Mouse (Mus musculus) forebrain, embryonic 13.5 days (tissue): ENCODE data around the gene Nlrp3. TPM values are rescaled to one million over a fixed set of nuclear protein-coding genes. Genes with fewer than 3 reads are reported as not detected.
A peak's percentile ranks its signal among the peaks of the same experiment; 100 is the strongest.

Source experiments
- ATAC-seq: fragments of 200-750 bp; cut with Nextera tagmentation; 2 replicates; pipeline ENCODE4 v1.8.0; 2017
- H3K27ac ChIP-seq: fragments of 300-500 bp; sonication (generic); 2 replicates; pipeline ENCODE4 v1.5.1; 2015; ENCODE audit warnings: inconsistent platforms, mild to moderate bottlenecking, moderate library complexity
- H3K27me3 ChIP-seq: fragments of 300-500 bp; sonication (generic); 2 replicates; pipeline ENCODE4 v1.6.1; 2015; ENCODE audit warnings: mild to moderate bottlenecking, inconsistent platforms
- H3K36me3 ChIP-seq: fragments of 300-500 bp; sonication (generic); 2 replicates; pipeline ENCODE4 v1.6.1; 2015; ENCODE audit warnings: mild to moderate bottlenecking, inconsistent platforms; ENCODE audit not compliant: poor library complexity, severe bottlenecking
- H3K4me1 ChIP-seq: fragments of 300-500 bp; sonication (generic); 2 replicates; pipeline ENCODE4 v1.6.1; 2015; ENCODE audit warnings: inconsistent platforms
- H3K4me2 ChIP-seq: fragments of 300-500 bp; sonication (generic); 2 replicates; pipeline ENCODE4 v1.6.1; 2015; ENCODE audit warnings: inconsistent platforms, mild to moderate bottlenecking, moderate library complexity
- H3K4me3 ChIP-seq: fragments of 300-500 bp; sonication (generic); 2 replicates; pipeline ENCODE4 v1.5.1; 2015; ENCODE audit warnings: mild to moderate bottlenecking, inconsistent platforms
- H3K9ac ChIP-seq: fragments of 300-500 bp; sonication (generic); 2 replicates; pipeline ENCODE4 v1.6.1; 2015; ENCODE audit warnings: mild to moderate bottlenecking, inconsistent platforms
- H3K9me3 ChIP-seq: fragments of 300-500 bp; sonication (generic); replicated peaks from 2 replicates; pipeline ENCODE4 v1.6.1; 2016; ENCODE audit warnings: inconsistent platforms
- WGBS: fragments of 180-500 bp; shearing (Covaris S2); methylation state at CpG from one replicate; pipeline ENCODE4 v1.1.7; 2015; 5-methylcytosine and 5-hydroxymethylcytosine counted together
- polyA plus RNA-seq: library from polyadenylated mRNA; unstranded; fragments of >200 nt; fragmentation: Nextera tagmentation; extraction: Ambion mirVana; gene quantifications from 2 replicates; pipeline ENCODE4 v1.2.1, GENCODE M21; 2015

Nlrp3 gene
- polyA plus RNA-seq, 1 experiment from 2014 or later, result 0.08 TPM

GRCm38 (mm10) chr11:59514789-59515188 lies 26.6 kb upstream of the Nlrp3 start:
- Histone ChIP-seq H3K27me3 (no peaks in the 10 kb centered on the region), H3K4me1 (no peaks in the 10 kb centered on the region), H3K4me3 (no peak overlapping the region), H3K9ac (no peak overlapping the region), H3K36me3 (peaks cover 13% of the 10 kb centered on the region; the same call in 1 of the 2 replicates), H3K27ac (no peak overlapping the region), H3K9me3 (no peaks in the 10 kb centered on the region), H3K4me2 (no peak overlapping the region)
- no peak for ATAC-seq
- 71% methylated on average over 3 of the region's 3 CpGs for WGBS

GRCm38 (mm10) chr11:59517441-59517840 lies 23.9 kb upstream of the Nlrp3 start:
- Histone ChIP-seq H3K4me3 (no peak overlapping the region), H3K27ac (no peak overlapping the region), H3K4me2 (no peak overlapping the region), H3K27me3 (no peaks in the 10 kb centered on the region), H3K9ac (no peak overlapping the region), H3K9me3 (no peaks in the 10 kb centered on the region), H3K4me1 (no peaks in the 10 kb centered on the region), H3K36me3 (no peaks in the 10 kb centered on the region)
- no peak for ATAC-seq
- WGBS, result 97% methylated on average over 1 of the region's 1 CpGs

- 81% methylated on average over 10 of the region's 10 CpGs for WGBS
- Histone ChIP-seq H3K4me3 (no peak overlapping the region), H3K36me3 (no peaks in the 10 kb centered on the region), H3K4me1 (no peaks in the 10 kb centered on the region), H3K27me3 (no peaks in the 10 kb centered on the region), H3K9me3 (no peaks in the 10 kb centered on the region), H3K27ac (no peak overlapping the region), H3K4me2 (no peak overlapping the region), H3K9ac (no peak overlapping the region)
- no peak for ATAC-seq
Measured at GRCm38 (mm10) chr11:59518226-59518625, 23.1 kb upstream of the Nlrp3 start.

GRCm38 (mm10) chr11:59519741-59520495 lies 21.4 kb upstream of the Nlrp3 start:
- H3K4me3 ChIP-seq, result no peak overlapping the region
- no peak overlapping the region for H3K9ac ChIP-seq
- no peaks in the 10 kb centered on the region for H3K4me1 ChIP-seq
- no peaks in the 10 kb centered on the region for H3K36me3 ChIP-seq
- no peaks in the 10 kb centered on the region for H3K9me3 ChIP-seq
- H3K4me2 ChIP-seq, result no peak overlapping the region
- H3K27ac ChIP-seq, result no peak overlapping the region
- H3K27me3 ChIP-seq, result no peaks in the 10 kb centered on the region
- no peak for ATAC-seq
- 75% methylated on average over 6 of the region's 6 CpGs for WGBS

GRCm38 (mm10) chr11:59524150-59524549 lies 17.2 kb upstream of the Nlrp3 start:
- WGBS, result 98% methylated on average over 2 of the region's 2 CpGs
- no peaks in the 10 kb centered on the region for H3K9me3 ChIP-seq
- H3K4me3 ChIP-seq, result no peak overlapping the region
- H3K27ac ChIP-seq, result no peak overlapping the region
- H3K36me3 ChIP-seq, result no peaks in the 10 kb centered on the region
- no peak for ATAC-seq
- no peak overlapping the region for H3K9ac ChIP-seq
- no peaks in the 10 kb centered on the region for H3K4me1 ChIP-seq
- no peak overlapping the region for H3K4me2 ChIP-seq
- H3K27me3 ChIP-seq, result no peaks in the 10 kb centered on the region

GRCm38 (mm10) chr11:59525237-59525636 lies 16.1 kb upstream of the Nlrp3 start:
- no peak for ATAC-seq
- Histone ChIP-seq H3K27ac (no peak overlapping the region), H3K27me3 (no peaks in the 10 kb centered on the region), H3K36me3 (no peaks in the 10 kb centered on the region), H3K9ac (no peak overlapping the region), H3K4me1 (no peaks in the 10 kb centered on the region), H3K4me3 (no peak overlapping the region), H3K9me3 (no peaks in the 10 kb centered on the region), H3K4me2 (no peak overlapping the region)
- 10% methylated on average over 10 of the region's 10 CpGs for WGBS

- Histone ChIP-seq H3K36me3 (no peaks in the 10 kb centered on the region), H3K4me2 (no peak within 1 kb of the TSS), H3K9ac (no peak within 1 kb of the TSS), H3K27ac (no peak within 1 kb of the TSS), H3K4me1 (peaks cover 9% of the 10 kb centered on the region; the same call in 1 of the 2 replicates), H3K9me3 (no peaks in the 10 kb centered on the region), H3K27me3 (no peaks in the 10 kb centered on the region), H3K4me3 (no peak within 1 kb of the TSS)
- 52% methylated on average over 8 of the region's 8 CpGs for WGBS
- no peak for ATAC-seq
Measured at GRCm38 (mm10) chr11:59526472-59527080, 14.8 kb upstream of the Nlrp3 start, which contains the start of gene Zkscan17. Gene Zkscan17, minus strand, starts transcription at chr11:59526751.

GRCm38 (mm10) chr11:59530221-59530620 lies 11.1 kb upstream of the Nlrp3 start:
- H3K4me2 ChIP-seq, result no peak overlapping the region
- no peaks in the 10 kb centered on the region for H3K27me3 ChIP-seq
- no peak overlapping the region for H3K27ac ChIP-seq
- no peak for ATAC-seq
- H3K4me3 ChIP-seq, result no peak overlapping the region
- H3K9ac ChIP-seq, result no peak overlapping the region
- no peaks in the 10 kb centered on the region for H3K36me3 ChIP-seq
- H3K9me3 ChIP-seq, result no peaks in the 10 kb centered on the region
- WGBS, result 89% methylated on average over 5 of the region's 5 CpGs
- H3K4me1 ChIP-seq, result peaks cover 9% of the 10 kb centered on the region; the same call in 1 of the 2 replicates

GRCm38 (mm10) chr11:59530870-59531535 lies 10.4 kb upstream of the Nlrp3 start:
- 71% methylated on average over 6 of the region's 6 CpGs for WGBS
- Histone ChIP-seq H3K4me2 (no peak overlapping the region), H3K4me1 (peaks cover 9% of the 10 kb centered on the region; the same call in 1 of the 2 replicates), H3K36me3 (no peaks in the 10 kb centered on the region), H3K9ac (peak overlapping the region; percentile 21; the same call in 1 of the 2 replicates), H3K27ac (peak overlapping the region; percentile 25; the same call in 1 of the 2 replicates), H3K9me3 (no peaks in the 10 kb centered on the region), H3K27me3 (no peaks in the 10 kb centered on the region), H3K4me3 (no peak overlapping the region)
- 0 out of 2 replicates have a peak, but pooled peaks have one; percentile 19 for ATAC-seq

GRCm38 (mm10) chr11:59531562-59531961 lies 9.8 kb upstream of the Nlrp3 start:
- WGBS, result 90% methylated on average over 5 of the region's 5 CpGs
- no peak overlapping the region for H3K4me3 ChIP-seq

GRCm38 (mm10) chr11:59537218-59538130 lies 3.9 kb upstream of the Nlrp3 start:
- H3K27ac ChIP-seq, result no peak overlapping the region
- no peak for ATAC-seq
- 71% methylated on average over 16 of the region's 16 CpGs for WGBS

More at GRCm38 (mm10) chr11:59531562-59531961, 9.8 kb upstream of the Nlrp3 start:
- H3K9ac ChIP-seq, result no peak overlapping the region
- peaks cover 9% of the 10 kb centered on the region; the same call in 1 of the 2 replicates for H3K4me1 ChIP-seq
- ATAC-seq, result no peak
- H3K4me2 ChIP-seq, result no peak overlapping the region
- H3K36me3 ChIP-seq, result no peaks in the 10 kb centered on the region
- no peaks in the 10 kb centered on the region for H3K9me3 ChIP-seq
- H3K27me3 ChIP-seq, result no peaks in the 10 kb centered on the region
- H3K27ac ChIP-seq, result no peak overlapping the region

More at GRCm38 (mm10) chr11:59537218-59538130, 3.9 kb upstream of the Nlrp3 start:
- Histone ChIP-seq H3K27me3 (no peaks in the 10 kb centered on the region), H3K4me1 (no peaks in the 10 kb centered on the region), H3K4me3 (no peak overlapping the region), H3K36me3 (no peaks in the 10 kb centered on the region), H3K9ac (no peak overlapping the region), H3K9me3 (no peaks in the 10 kb centered on the region), H3K4me2 (no peak overlapping the region)
